Mouse (Mus musculus): ENCODE results near the gene Mxi1. TPM values are rescaled to one million over a fixed set of nuclear protein-coding genes. Genes with fewer than 3 reads are reported as not detected.

Gene Mxi1
- total RNA-seq, 4 experiments from 2014 or later: 48.9 to 53.6 (median 51.5) TPM

- no peak for DNase-seq (ENCODE audit: low spot score in 2 of 2)
Measured at GRCm38 (mm10) chr19:53322438-53323048, 12.2 kb downstream of the Mxi1 start.

GRCm38 (mm10) chr19:53324866-53325265 lies 14.5 kb downstream of the Mxi1 start:
- no peak for DNase-seq (ENCODE audit: low spot score in 2 of 2)

DNA sequence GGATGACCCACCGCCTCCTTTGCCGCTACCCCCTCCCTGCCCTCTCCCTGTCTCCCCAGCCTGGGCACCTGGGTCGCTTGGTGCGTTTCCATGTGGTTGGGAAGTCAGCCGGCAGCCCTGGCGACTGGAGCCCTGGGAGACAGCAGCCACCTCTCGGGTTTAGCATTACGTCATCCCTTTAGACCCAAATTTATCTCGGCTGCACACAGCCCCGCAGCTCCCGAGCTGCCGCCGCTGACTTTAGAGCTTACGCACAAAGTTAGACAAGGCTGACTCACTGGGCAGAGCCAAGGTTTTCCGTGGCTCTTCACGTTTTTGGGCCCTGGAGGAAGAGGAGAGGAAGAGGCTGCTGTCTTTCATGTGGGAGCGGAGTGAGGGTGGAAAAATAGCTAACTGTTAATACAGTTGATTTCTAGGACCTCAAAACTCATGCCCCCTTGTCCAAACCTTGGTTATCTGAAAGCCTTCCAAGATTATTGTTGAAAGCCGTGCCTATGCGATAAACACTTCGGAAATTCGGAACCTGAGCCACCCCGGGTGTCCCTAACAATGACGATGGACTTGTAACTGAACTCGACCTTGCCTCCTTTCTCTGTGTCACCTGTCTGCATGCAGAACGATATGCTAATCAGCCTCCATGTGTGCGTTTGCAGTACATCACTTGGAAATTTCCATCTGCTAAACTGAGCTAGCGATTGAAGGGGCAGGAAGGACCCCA lies 15.4 kb downstream of the Mxi1 start:
- peak; percentile 57 to 74 for DNase-seq (ENCODE audit: low spot score in 2 of 2)

GRCm38 (mm10) chr19:53328116-53328515 lies 17.8 kb downstream of the Mxi1 start:
- DNase-seq (ENCODE audit: low spot score in 2 of 2): no peak

DNA sequence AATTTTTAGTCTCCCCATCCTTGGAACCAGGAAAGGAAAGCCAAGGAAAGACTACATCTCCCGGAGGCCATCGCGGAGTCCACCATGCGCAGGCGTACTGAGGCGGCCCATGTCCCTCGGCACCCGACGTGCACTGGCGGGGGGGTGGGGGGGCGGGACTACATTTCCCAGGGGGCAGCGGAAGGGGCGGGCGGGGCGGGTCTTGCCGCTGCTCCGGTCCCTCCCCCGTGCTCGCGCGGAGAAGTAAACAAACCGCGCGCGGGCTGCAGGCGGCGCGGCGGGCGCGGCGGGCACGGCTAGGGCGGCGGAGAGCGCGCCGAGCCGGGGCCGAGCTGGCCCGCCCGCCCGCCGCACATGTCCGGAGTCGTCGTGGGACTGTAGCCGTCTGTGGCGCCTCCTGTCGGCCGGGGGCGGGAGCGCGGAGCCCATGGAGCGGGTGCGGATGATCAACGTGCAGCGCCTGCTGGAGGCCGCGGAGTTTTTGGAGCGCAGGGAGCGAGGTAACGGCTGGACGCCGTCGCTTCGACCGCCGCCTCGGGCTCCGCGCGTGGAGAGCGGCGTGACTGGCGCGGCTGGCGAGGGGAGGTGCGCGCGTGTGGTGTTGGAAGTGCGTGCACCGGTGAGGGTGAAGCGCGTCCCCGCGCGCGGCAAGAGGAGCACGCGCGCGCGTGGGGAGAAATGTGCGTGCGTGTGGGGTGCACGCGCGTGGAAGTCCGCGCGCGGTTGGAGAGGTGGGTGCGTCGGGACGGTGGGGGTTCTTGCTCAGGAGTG lies 19.1 kb downstream of the Mxi1 start:
- peak; percentile 91 for DNase-seq (ENCODE audit: low spot score in 2 of 2)

DNA sequence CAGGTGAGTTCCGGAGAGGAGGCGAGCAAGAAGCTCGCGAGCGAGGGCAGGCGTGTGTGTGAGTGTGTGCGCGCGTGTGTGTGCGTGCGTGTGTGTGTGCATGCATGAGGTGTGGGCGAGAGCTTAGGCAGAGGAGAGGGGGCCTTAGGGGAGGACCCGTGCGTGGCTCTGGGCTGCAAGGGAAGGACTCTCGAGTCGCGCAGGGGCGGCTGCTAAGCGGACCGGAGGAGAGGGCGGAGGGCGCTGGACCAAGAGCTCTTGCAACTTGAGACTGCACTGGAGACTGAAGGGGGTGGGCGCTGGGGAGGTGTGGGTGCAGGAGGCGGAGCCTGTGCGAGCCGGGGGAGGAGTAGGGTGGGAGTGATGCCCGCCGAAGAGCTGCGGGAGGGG lies 19.7 kb downstream of the Mxi1 start:
- peak; percentile 63 to 81 for DNase-seq (ENCODE audit: low spot score in 2 of 2)

DNA sequence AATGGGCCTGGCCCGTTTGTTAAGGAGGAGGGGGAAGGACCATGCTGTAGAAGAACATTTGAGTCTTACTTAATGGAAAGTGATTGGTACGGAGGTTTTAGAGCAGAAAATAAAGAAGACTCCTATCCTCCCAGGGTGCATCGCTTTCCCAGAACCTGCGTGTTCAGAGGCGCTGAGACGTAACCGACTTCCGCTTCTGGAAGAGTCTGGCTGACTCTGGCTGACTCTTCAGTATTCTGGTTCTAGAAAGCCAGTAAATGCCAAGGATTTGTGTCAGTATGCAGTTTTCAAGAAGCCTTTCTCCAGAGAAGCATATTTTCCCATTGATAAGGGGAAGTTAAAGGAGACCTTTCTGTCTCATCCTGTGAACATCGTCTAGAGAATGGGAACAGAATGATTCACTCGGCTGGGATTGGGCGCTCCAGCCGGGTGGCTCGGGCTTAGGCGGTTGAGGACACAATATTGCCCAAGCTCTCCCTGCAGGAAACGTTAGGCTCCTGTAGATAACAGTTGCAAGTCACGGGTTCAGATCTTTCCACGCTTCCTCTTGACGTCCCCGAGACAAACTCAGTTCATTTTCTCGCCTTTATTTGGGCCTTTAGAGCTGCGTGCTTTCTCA lies 21.7 kb downstream of the Mxi1 start:
- DNase-seq (ENCODE audit: low spot score in 2 of 2): no peak

DNA sequence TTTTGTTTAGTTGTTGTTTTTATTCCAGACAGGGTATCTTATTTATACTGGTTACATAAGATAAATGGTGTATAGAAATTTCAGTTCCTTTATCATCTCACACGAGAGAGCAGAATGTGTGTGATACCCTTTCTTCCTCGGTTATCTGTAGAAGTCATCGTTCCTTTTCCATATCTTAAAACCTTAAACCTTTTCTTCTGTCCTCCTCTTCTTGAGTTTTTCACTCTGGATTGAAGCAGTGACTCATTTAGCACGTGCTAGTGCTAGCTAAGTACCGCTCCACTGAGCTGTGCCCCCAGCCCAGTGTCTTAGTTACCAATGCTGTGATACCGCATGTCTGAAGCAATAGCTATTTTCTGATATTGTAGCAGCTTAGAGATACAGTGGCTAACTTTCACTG lies 23.4 kb downstream of the Mxi1 start:
- DNase-seq (ENCODE audit: low spot score in 2 of 2): no peak

DNA sequence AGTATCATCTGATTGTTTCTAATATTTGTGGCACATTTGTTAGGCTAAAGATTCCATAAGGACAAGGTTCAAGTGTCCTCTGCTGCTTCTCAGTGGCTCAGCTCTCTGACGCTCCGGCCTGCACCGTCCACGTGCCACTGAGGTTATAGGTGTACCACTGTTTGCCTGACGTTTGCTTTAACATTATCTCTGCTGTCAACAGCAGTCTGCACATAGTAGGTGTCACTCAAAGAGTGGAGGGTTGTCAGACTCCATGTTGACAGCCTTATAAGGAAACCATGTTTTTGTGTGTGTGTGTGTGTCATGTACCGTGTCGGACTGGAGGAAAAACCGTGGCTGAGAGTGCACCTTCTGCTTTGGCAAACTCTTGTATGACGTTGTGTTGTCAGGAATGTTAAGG lies 24.9 kb downstream of the Mxi1 start:
- DNase-seq (ENCODE audit: low spot score in 2 of 2): no peak

DNA sequence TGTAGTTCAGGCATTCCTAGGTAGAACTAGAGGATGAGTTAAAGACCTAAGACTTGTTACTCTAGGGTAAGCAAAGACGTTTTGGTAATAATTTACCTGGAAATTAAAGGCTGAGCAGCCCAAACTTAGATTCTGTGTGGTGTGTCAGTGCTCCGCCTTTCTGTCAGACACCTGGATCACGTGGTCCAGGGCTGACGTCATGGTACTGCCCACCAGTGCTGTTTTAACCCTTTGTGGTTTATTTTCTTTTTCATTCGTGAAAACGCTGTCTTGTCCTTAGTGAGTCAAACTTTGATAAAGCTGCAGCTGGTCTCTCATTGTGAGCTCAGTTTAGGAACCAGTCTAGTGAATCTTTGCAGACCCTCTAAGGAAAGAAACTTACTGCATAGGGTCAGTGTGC lies 30.1 kb downstream of the Mxi1 start:
- no peak for DNase-seq (ENCODE audit: low spot score in 2 of 2)

DNA sequence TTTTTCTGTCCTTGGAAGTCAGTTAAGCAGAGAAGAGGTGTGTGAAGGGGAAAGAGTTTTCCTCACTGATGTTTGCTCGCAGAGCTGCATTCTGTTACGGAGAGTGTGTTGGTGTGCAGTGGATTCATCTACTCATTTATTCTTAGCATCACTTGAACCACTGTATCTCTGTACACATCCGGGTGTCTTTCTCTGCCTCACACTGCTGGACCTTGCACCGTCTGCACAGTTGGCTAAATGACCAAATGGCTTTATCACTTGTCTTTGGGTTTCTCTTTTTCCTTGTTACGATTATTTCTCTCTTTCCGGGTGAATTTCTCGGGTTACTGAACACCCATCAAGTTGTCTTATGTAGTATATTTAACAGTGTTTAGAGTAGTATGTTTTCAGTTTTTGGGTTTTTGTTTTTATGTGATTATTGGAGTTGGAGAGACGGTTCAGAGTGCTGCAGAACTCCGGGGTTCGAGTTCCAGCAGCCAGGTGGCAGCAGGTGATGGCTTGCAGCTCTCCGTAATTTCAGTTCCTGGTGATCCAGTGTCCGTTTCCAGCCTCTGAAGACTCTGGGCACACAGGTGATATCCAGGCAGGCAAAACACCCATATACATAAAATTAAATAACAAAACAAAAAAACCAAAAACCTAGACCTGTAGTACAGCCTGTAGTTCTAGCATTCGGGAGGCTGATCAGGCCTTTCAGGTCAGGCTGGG lies 33.0 kb downstream of the Mxi1 start:
- no peak for DNase-seq (ENCODE audit: low spot score in 2 of 2)

- no peak for DNase-seq (ENCODE audit: low spot score in 2 of 2)
Measured at GRCm38 (mm10) chr19:53344062-53344461, 33.7 kb downstream of the Mxi1 start.

- DNase-seq (ENCODE audit: low spot score in 2 of 2): no peak
Measured at GRCm38 (mm10) chr19:53345766-53346165, 35.4 kb downstream of the Mxi1 start.

GRCm38 (mm10) chr19:53353864-53354263 lies 43.5 kb downstream of the Mxi1 start:
- DNase-seq (ENCODE audit: low spot score in 2 of 2): no peak

- no peak for DNase-seq (ENCODE audit: low spot score in 2 of 2)
Measured at GRCm38 (mm10) chr19:53354271-53355000, 44.1 kb downstream of the Mxi1 start.

- DNase-seq (ENCODE audit: low spot score in 2 of 2): no peak
Measured at GRCm38 (mm10) chr19:53355065-53355464, 44.7 kb downstream of the Mxi1 start.

GRCm38 (mm10) chr19:53359160-53360033 lies 49.1 kb downstream of the Mxi1 start:
- DNase-seq (ENCODE audit: low spot score in 2 of 2): peak in 1 of 2 experiments; percentile 46

DNA sequence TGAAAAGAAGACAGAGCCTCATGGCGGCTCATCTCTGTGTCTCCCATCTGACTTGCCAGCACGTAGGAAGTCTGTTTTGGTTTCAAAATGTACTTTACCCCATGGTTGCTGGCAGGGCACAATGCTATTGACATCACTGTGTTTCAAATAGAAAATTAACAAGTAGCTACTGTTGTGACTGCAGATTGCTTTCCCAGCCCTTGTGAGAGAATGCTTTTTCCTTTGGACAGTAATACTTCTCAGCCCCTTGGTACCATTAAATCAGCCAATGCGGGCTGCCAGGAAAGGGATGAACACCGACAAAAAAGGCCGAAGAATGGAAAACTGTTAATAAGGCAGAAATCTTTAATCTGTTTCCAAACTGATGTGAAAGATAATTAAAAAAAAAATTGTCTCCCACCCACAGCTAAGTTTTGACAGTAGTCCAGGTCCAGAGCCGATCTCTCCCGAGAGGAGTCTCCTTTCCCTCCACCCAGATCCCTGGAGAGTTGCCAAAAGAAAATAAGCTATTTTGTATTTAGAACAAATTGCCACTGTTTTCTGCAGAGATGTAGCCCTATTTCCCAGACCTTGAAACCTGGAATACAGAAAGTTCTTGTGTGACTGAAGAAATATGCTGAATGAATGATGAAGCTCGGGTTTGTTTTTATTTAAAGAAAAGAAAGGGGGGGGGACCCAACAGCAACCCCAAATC lies 50.1 kb downstream of the Mxi1 start:
- DNase-seq (ENCODE audit: low spot score in 2 of 2): no peak

GRCm38 (mm10) chr19:53362967-53363366 lies 52.6 kb downstream of the Mxi1 start:
- no peak for DNase-seq (ENCODE audit: low spot score in 2 of 2)

All from gastrocnemius, adult 8-10 months (tissue).